ENCODE assay signal across 8 mouse cellular contexts in the genomic region with DNA sequence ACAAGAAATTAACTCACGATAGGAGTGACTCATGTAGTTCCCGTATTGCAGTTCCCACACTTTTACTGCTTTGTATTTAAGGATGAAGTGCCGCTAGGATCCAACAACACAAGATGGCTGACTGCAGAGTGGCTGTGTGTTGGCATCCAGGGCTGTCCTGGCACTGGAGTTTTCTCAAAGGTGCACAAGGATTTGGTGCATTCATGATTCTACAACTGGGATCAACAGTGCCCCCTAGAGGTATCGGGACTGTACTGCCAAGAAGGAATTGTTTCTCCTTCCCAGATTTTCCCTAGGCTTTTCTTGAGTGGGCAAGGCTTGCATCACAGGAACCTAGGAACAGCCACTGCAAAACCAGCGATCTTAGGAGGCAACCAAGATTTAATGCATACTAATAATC.
A peak's percentile ranks its signal among the peaks of the same experiment; 100 is the strongest.
DNase-seq lines count a peak whose midpoint lies in the region; ATAC-seq and TF ChIP-seq lines count a peak whose summit lies in the region.

No protein-coding gene starts in this region.

- no peaks in the 10 kb centered on the region for H3K9me3 ChIP-seq in hindbrain, embryonic 10.5 days
- H3K9me3 ChIP-seq in hindbrain, embryonic 16.5 days (ENCODE audit: control insufficient read depth, low read length), result no peaks in the 10 kb centered on the region
- no peaks in the 10 kb centered on the region for H3K9me3 ChIP-seq in ES-E14 (ENCODE audit: control insufficient read depth, insufficient read depth, low read depth, low read length)

- 61% methylated on average over 5 of the region's 5 CpGs for WGBS in hindbrain, embryonic 10.5 days
- 55% methylated on average over 5 of the region's 5 CpGs for WGBS in hindbrain, embryonic 16.5 days

- no peak overlapping the region for H3K4me2 ChIP-seq in hindbrain, embryonic 16.5 days (ENCODE audit: low read length)

- H3K27ac ChIP-seq in hindbrain, embryonic 10.5 days, result no peak overlapping the region
- no peak overlapping the region for H3K27ac ChIP-seq in hindbrain, embryonic 16.5 days (ENCODE audit: low read depth, low read length)
- no peak overlapping the region for H3K27ac ChIP-seq in ES-E14 (ENCODE audit: insufficient read depth, low read depth, low read length, poor library complexity, severe bottlenecking)

- H3K4me3 ChIP-seq in hindbrain, embryonic 10.5 days, result no peak overlapping the region
- H3K4me3 ChIP-seq in hindbrain, embryonic 16.5 days (ENCODE audit: low read length), result no peak overlapping the region
- no peak overlapping the region for H3K4me3 ChIP-seq in ES-E14 (ENCODE audit: insufficient read depth in 1 of 2, low read depth in 1 of 2, low read length in 2 of 2, poor library complexity in 1 of 2, severe bottlenecking in 1 of 2)

- no peaks in the 10 kb centered on the region for H3K4me1 ChIP-seq in hindbrain, embryonic 10.5 days (replicated peaks)
- no peaks in the 10 kb centered on the region for H3K4me1 ChIP-seq in hindbrain, embryonic 16.5 days (ENCODE audit: control insufficient read depth, insufficient read depth, low read depth, low read length)
- H3K4me1 ChIP-seq in ES-E14 (ENCODE audit: control insufficient read depth in 2 of 2, insufficient read depth in 2 of 2, low read length in 2 of 2, poor library complexity in 1 of 2), result no peaks in the 10 kb centered on the region; a peak in 1 of 4 replicates

- no peak for ATAC-seq in hindbrain, embryonic 16.5 days
- ATAC-seq in granulocyte monocyte progenitor cell, adult 5-6 weeks (replicated peaks; ENCODE audit: poor library complexity, severe bottlenecking), result peak; percentile 50

- H3K9ac ChIP-seq in hindbrain, embryonic 16.5 days (ENCODE audit: low read depth, low read length), result no peak overlapping the region
- no peak overlapping the region for H3K9ac ChIP-seq in ES-E14 (ENCODE audit: insufficient read depth, low read depth, low read length, poor library complexity, severe bottlenecking)

- DNase-seq in hindbrain, embryonic 10.5 days (ENCODE audit: low spot score), result peak; percentile 40
- peak; percentile 70 for DNase-seq in ES-E14 (ENCODE audit: low read depth, low spot score)
- DNase-seq in c-Kit-negative CD71-positive TER-119-positive erythroid progenitor cells, embryonic 14.5 days (ENCODE audit: low read depth, low spot score), result peak; percentile 12
- DNase-seq in left cerebral cortex, adult 18-20 months (ENCODE audit: low spot score in 2 of 2), result peak; percentile 74 to 75
- DNase-seq in right cerebral cortex, adult 2 months (ENCODE audit: low spot score in 2 of 2), result peak; percentile 74 to 75
- no peak for DNase-seq in urinary bladder, postnatal 25 days (ENCODE audit: low spot score)

- H3K27me3 ChIP-seq in hindbrain, embryonic 10.5 days (ENCODE audit: insufficient read depth, poor library complexity, severe bottlenecking), result no peaks in the 10 kb centered on the region
- H3K27me3 ChIP-seq in hindbrain, embryonic 16.5 days (replicated peaks; ENCODE audit: control insufficient read depth, insufficient read depth, low read length), result no peaks in the 10 kb centered on the region

- no peaks in the 10 kb centered on the region for H3K36me3 ChIP-seq in hindbrain, embryonic 10.5 days
- no peaks in the 10 kb centered on the region for H3K36me3 ChIP-seq in hindbrain, embryonic 16.5 days (ENCODE audit: control insufficient read depth, insufficient read depth, low read length)
- no peaks in the 10 kb centered on the region for H3K36me3 ChIP-seq in ES-E14 (ENCODE audit: control insufficient read depth, insufficient read depth, low read length, poor library complexity, severe bottlenecking)

- in situ Hi-C loops in ES-E14 (cut with MboI; ENCODE audit: low sequenced_read_pairs in 2 of 2, unreplicated experiment in 2 of 2), result no loop called here

TF ChIP-seq in ES-E14, 5 proteins besides CTCF, POLR2A, EP300 and RAD21:
- TF ChIP-seq MAFK (IDR thresholded peaks at IDR 0.05; ENCODE audit: insufficient read depth, low read depth, low read length), result no peak
- TF ChIP-seq ZC3H11A (IDR thresholded peaks at IDR 0.05; ENCODE audit: borderline replicate concordance, low read depth, low read length), result peak; percentile 55; the same call in 1 of the 2 replicates
TF ChIP-seq in ES-E14: peak in this region for 1.
